Mouse (Mus musculus): ENCODE data around the gene Zfp985. TPM values are rescaled to one million over a fixed set of nuclear protein-coding genes. Genes with fewer than 3 reads are reported as not detected.
"Not testable (repeated sequence)": the region's sequence is repeated elsewhere in the genome, so short reads cannot be mapped to it uniquely, and the experiment has no call there.

Zfp985 gene
- polyA plus RNA-seq, 1 experiment from 2014 or later = not detected

DNA sequence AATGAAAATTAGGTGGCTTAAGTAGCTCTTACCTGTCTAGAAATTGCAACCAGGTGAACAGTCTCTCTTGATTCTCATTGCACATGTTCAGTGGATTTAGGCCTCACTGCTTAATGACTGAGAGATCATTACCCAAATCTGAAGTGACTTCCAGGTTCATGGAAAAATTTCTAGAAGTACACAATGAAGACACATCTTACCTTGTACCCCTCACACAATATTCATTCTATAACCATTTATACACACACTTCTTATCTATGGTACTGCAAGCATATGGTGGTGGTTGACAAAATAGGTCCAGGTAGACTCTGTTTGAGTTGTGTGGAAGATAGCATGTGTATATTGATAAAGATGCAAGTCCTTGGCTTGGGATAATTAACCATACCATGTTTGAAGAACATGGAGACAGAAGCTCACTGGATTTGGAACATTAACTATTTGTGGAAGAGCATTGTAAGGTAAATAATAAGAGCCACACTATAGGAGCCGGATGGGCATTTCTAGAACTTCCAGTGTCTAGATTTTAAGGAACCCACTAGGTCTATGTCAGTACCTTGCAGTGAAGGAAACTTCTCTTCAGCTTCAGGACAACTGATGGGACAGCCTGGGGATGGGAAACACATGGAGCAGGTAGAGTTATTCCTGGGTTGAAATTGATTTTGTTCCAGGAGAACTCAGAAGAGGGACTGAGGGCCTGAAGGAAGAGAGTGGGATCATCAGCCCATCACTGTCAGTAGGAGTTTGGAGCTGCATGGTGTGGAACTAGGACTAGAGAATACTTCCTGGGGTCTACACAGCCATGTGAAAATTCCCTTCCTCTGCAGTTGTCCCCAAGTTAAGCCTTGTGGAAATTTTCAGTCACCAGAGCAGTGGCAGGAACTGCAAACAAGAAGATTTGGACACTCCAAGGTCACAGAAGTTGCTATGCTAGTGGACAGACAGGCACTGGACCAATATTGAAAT lies 33.7 kb downstream of the Zfp985 start:
- Histone ChIP-seq H3K36me3 (ENCODE audit: control insufficient read depth, insufficient read depth, low read length) (no peaks in the 10 kb centered on the region), H3K27me3 (ENCODE audit: control insufficient read depth, insufficient read depth, low read length) (no peaks in the 10 kb centered on the region), H3K9me3 (ENCODE audit: control insufficient read depth, low read length) (peaks cover 3% of the 10 kb centered on the region; the same call in 1 of the 2 replicates), H3K4me2 (ENCODE audit: low read depth, low read length, severe bottlenecking) (no peak overlapping the region), H3K27ac (ENCODE audit: low read depth, low read length) (no peak overlapping the region), H3K4me1 (replicated peaks; ENCODE audit: control insufficient read depth, insufficient read depth, low read length) (no peaks in the 10 kb centered on the region), H3K9ac (ENCODE audit: low read length) (no peak overlapping the region), H3K4me3 (ENCODE audit: low read depth, low read length) (no peak overlapping the region)
- DNase-seq (ENCODE audit: low spot score) (no peak), ATAC-seq (replicated peaks; ENCODE audit: low FRiP score) (peak; percentile 42; the same call in 1 of the 2 replicates)
- 62% methylated on average over 1 of the region's 1 CpGs for WGBS

DNA sequence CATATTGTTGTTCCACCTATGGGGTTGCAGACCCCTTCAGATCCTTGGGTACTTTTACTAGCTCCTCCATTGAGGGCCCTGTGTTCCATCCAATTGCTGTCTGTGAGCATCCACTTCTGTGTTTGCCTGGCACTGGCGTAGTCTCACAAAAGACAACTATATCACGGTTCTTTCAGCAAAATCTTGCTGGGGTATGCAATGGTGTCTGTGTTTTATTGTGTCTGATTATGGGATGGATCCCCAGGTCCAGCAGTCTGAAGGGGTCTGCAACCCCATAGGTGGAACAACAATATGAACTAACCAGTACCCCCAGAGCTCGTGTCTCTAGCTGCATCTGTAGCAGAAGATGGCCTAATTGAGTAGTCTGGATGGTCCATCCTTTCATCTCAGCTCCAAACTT lies 41.6 kb downstream of the Zfp985 start:
- H3K27ac ChIP-seq (ENCODE audit: low read depth, low read length); ATAC-seq (replicated peaks; ENCODE audit: low FRiP score); H3K27me3 ChIP-seq (ENCODE audit: control insufficient read depth, insufficient read depth, low read length); H3K9ac ChIP-seq (ENCODE audit: low read length); H3K4me1 ChIP-seq (replicated peaks; ENCODE audit: control insufficient read depth, insufficient read depth, low read length); H3K4me3 ChIP-seq (ENCODE audit: low read depth, low read length); H3K36me3 ChIP-seq (ENCODE audit: control insufficient read depth, insufficient read depth, low read length); H3K9me3 ChIP-seq (ENCODE audit: control insufficient read depth, low read length); H3K4me2 ChIP-seq (ENCODE audit: low read depth, low read length, severe bottlenecking); DNase-seq (ENCODE audit: low spot score): not testable (repeated sequence)
- WGBS = 86% methylated on average over 3 of the region's 3 CpGs

GRCm38 (mm10) chr4:147597685-147598084 lies 44.6 kb downstream of the Zfp985 start:
- ATAC-seq (replicated peaks; ENCODE audit: low FRiP score) = no peak
- Histone ChIP-seq H3K4me3 (ENCODE audit: low read depth, low read length) (no peak overlapping the region), H3K27ac (ENCODE audit: low read depth, low read length) (no peak overlapping the region), H3K4me1 (replicated peaks; ENCODE audit: control insufficient read depth, insufficient read depth, low read length) (no peaks in the 10 kb centered on the region), H3K36me3 (ENCODE audit: control insufficient read depth, insufficient read depth, low read length) (no peaks in the 10 kb centered on the region), H3K9ac (ENCODE audit: low read length) (no peak overlapping the region), H3K4me2 (ENCODE audit: low read depth, low read length, severe bottlenecking) (no peak overlapping the region), H3K9me3 (ENCODE audit: control insufficient read depth, low read length) (peaks cover 2% of the 10 kb centered on the region; the same call in 1 of the 2 replicates), H3K27me3 (ENCODE audit: control insufficient read depth, insufficient read depth, low read length) (no peaks in the 10 kb centered on the region)
- 63% methylated on average over 1 of the region's 1 CpGs for WGBS
- DNase-seq (ENCODE audit: low spot score) = no peak

- Histone ChIP-seq H3K27ac (ENCODE audit: low read depth, low read length) (no peak overlapping the region), H3K36me3 (ENCODE audit: control insufficient read depth, insufficient read depth, low read length) (no peaks in the 10 kb centered on the region), H3K4me3 (ENCODE audit: low read depth, low read length) (no peak overlapping the region), H3K4me1 (replicated peaks; ENCODE audit: control insufficient read depth, insufficient read depth, low read length) (no peaks in the 10 kb centered on the region), H3K27me3 (ENCODE audit: control insufficient read depth, insufficient read depth, low read length) (no peaks in the 10 kb centered on the region), H3K9me3 (ENCODE audit: control insufficient read depth, low read length) (peaks cover 8% of the 10 kb centered on the region), H3K9ac (ENCODE audit: low read length) (no peak overlapping the region), H3K4me2 (ENCODE audit: low read depth, low read length, severe bottlenecking) (no peak overlapping the region)
- DNase-seq (ENCODE audit: low spot score) (no peak), ATAC-seq (replicated peaks; ENCODE audit: low FRiP score) (no peak)
- 70% methylated on average over 2 of the region's 2 CpGs for WGBS
These were observed 45.8 kb downstream of the Zfp985 start for GRCm38 (mm10) chr4:147598831-147599230.

GRCm38 (mm10) chr4:147601881-147602280 lies 48.8 kb downstream of the Zfp985 start:
- no peaks in the 10 kb centered on the region for H3K4me1 ChIP-seq (replicated peaks; ENCODE audit: control insufficient read depth, insufficient read depth, low read length)
- WGBS = 43% methylated on average over 1 of the region's 1 CpGs
- no peak overlapping the region for H3K27ac ChIP-seq (ENCODE audit: low read depth, low read length)
- H3K27me3 ChIP-seq (ENCODE audit: control insufficient read depth, insufficient read depth, low read length) = no peaks in the 10 kb centered on the region
- H3K4me3 ChIP-seq (ENCODE audit: low read depth, low read length) = no peak overlapping the region
- H3K9ac ChIP-seq (ENCODE audit: low read length) = no peak overlapping the region
- ATAC-seq (replicated peaks; ENCODE audit: low FRiP score) = no peak
- no peaks in the 10 kb centered on the region for H3K36me3 ChIP-seq (ENCODE audit: control insufficient read depth, insufficient read depth, low read length)
- no peak overlapping the region for H3K4me2 ChIP-seq (ENCODE audit: low read depth, low read length, severe bottlenecking)
- H3K9me3 ChIP-seq (ENCODE audit: control insufficient read depth, low read length) = peaks cover 8% of the 10 kb centered on the region
- no peak for DNase-seq (ENCODE audit: low spot score)

DNA sequence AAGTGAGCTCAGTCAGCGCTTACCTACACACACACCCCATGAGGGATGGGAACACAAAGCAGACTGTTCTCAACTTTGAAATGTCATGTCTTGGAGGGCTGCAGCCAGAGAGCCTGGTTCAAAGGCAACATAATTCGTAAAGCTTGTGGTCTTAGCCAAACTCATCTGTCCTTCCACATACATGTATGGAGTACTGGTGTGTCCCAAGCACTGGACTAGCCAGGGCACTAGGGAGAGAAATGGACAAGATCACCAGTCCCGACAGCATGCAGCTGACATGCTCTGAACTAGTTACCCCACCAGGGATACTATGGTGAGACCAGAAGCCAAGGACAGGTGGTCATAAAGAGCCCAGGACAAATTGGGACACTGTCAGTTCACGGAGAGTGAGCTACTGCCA lies 50.7 kb downstream of the Zfp985 start:
- H3K9me3 ChIP-seq (ENCODE audit: control insufficient read depth, low read length) = peaks cover 6% of the 10 kb centered on the region
- H3K27me3 ChIP-seq (ENCODE audit: control insufficient read depth, insufficient read depth, low read length) = no peaks in the 10 kb centered on the region
- no peak overlapping the region for H3K4me3 ChIP-seq (ENCODE audit: low read depth, low read length)
- no peak overlapping the region for H3K27ac ChIP-seq (ENCODE audit: low read depth, low read length)
- no peaks in the 10 kb centered on the region for H3K4me1 ChIP-seq (replicated peaks; ENCODE audit: control insufficient read depth, insufficient read depth, low read length)
- no peak overlapping the region for H3K4me2 ChIP-seq (ENCODE audit: low read depth, low read length, severe bottlenecking)
- DNase-seq (ENCODE audit: low spot score) (no peak), ATAC-seq (replicated peaks; ENCODE audit: low FRiP score) (no peak)
- WGBS = 89% methylated on average over 4 of the region's 4 CpGs
- no peaks in the 10 kb centered on the region for H3K36me3 ChIP-seq (ENCODE audit: control insufficient read depth, insufficient read depth, low read length)
- H3K9ac ChIP-seq (ENCODE audit: low read length) = no peak overlapping the region

DNA sequence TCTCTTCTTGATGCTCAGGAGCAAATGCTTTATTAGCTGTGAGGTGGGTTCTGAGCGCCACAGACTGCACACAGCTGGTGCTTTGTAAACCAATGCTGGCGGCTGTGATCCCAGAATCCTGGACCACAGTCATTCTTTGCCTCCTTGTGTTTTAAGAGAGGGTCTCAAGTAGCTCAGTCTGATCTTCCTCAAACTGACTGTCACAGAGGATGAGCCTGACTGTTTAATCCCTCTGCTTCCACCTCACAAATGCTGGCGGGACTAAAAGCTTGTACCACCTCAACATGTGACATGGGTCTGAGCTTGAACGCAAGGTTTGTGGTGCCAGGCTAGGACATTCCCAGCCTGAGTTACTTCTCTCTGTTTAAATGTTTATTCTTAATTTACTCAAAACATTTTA lies 52.4 kb downstream of the Zfp985 start:
- Histone ChIP-seq H3K36me3 (ENCODE audit: control insufficient read depth, insufficient read depth, low read length) (no peaks in the 10 kb centered on the region), H3K9me3 (ENCODE audit: control insufficient read depth, low read length) (peaks cover 6% of the 10 kb centered on the region), H3K4me3 (ENCODE audit: low read depth, low read length) (no peak overlapping the region), H3K27me3 (ENCODE audit: control insufficient read depth, insufficient read depth, low read length) (no peaks in the 10 kb centered on the region), H3K27ac (ENCODE audit: low read depth, low read length) (no peak overlapping the region), H3K4me1 (replicated peaks; ENCODE audit: control insufficient read depth, insufficient read depth, low read length) (no peaks in the 10 kb centered on the region), H3K9ac (ENCODE audit: low read length) (no peak overlapping the region), H3K4me2 (ENCODE audit: low read depth, low read length, severe bottlenecking) (no peak overlapping the region)
- 79% methylated on average over 4 of the region's 4 CpGs for WGBS
- ATAC-seq (replicated peaks; ENCODE audit: low FRiP score) (no peak), DNase-seq (ENCODE audit: low spot score) (no peak)

DNA sequence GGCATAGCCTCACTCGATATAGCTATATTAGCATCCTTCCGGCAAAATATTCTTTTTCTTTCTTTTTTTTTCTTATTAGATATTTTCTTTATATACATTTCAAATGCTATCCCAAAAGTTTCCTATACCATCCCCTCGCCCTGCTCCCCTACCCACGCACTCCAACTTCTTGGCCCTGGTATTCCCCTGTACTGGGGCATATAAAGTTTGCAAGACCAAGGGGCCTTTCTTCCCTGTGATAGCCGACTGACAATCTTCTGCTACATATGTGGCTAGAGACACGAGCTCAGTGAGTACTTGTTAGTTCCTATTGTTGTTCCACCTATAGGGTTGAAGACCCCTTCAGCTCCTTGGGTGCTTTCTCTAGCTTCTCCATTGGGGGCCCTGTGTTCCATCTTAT lies 53.4 kb downstream of the Zfp985 start:
- not testable (repeated sequence) for H3K9ac ChIP-seq (ENCODE audit: low read length); DNase-seq (ENCODE audit: low spot score); H3K27me3 ChIP-seq (ENCODE audit: control insufficient read depth, insufficient read depth, low read length); H3K4me3 ChIP-seq (ENCODE audit: low read depth, low read length); H3K9me3 ChIP-seq (ENCODE audit: control insufficient read depth, low read length); H3K36me3 ChIP-seq (ENCODE audit: control insufficient read depth, insufficient read depth, low read length); H3K4me2 ChIP-seq (ENCODE audit: low read depth, low read length, severe bottlenecking); H3K27ac ChIP-seq (ENCODE audit: low read depth, low read length); H3K4me1 ChIP-seq (replicated peaks; ENCODE audit: control insufficient read depth, insufficient read depth, low read length); ATAC-seq (replicated peaks; ENCODE audit: low FRiP score)
- WGBS = 87% methylated on average over 6 of the region's 6 CpGs

DNA sequence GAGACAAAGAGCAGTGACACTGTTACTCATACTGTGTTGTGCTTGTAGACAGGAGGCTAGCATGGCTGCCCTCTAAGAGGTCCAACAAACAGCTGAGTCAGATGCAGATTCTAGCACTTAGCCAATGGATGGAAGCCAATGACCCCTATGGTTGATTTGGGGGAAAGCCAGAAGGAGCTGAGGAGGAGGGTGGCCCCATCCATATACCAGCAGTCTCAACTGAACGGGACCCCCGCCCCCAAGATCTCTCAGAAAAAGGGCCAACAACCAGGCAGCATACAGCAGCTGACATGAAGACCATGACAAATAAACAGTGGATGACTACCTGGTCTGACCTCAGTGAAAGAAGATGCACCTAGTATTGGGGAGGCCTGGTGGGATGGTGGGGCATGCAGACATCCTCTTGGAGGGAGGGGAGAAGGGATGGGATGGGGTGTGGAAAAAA lies 80.8 kb downstream of the Zfp985 start:
- DNase-seq (ENCODE audit: low spot score); H3K27me3 ChIP-seq (ENCODE audit: control insufficient read depth, insufficient read depth, low read length); H3K36me3 ChIP-seq (ENCODE audit: control insufficient read depth, insufficient read depth, low read length); H3K9me3 ChIP-seq (ENCODE audit: control insufficient read depth, low read length); H3K4me3 ChIP-seq (ENCODE audit: low read depth, low read length); H3K9ac ChIP-seq (ENCODE audit: low read length); H3K4me1 ChIP-seq (replicated peaks; ENCODE audit: control insufficient read depth, insufficient read depth, low read length); H3K4me2 ChIP-seq (ENCODE audit: low read depth, low read length, severe bottlenecking); H3K27ac ChIP-seq (ENCODE audit: low read depth, low read length): not testable (repeated sequence)
- no CpG with 5 or more reads among the region's 2 CpGs for WGBS
- peak; percentile 84 for ATAC-seq (replicated peaks; ENCODE audit: low FRiP score)
